Mouse (Mus musculus) gastrocnemius, postnatal 14 days (tissue): ENCODE data around the gene Sntb2. TPM values are rescaled to one million over a fixed set of nuclear protein-coding genes. Genes with fewer than 3 reads are reported as not detected.

ENCODE experiments used
- DNase-seq: peaks from one replicate; pipeline ENCODE4 v3.0.0; 2021; ENCODE audit warnings: mixed read lengths
- intact Hi-C: fragments of 180-260 bp; cut with DNase I; formaldehyde crosslinking; loops from one replicate; pipeline ENCODE4 v1.15.1; 2025; ENCODE audit warnings: low total_unique reads
- total RNA-seq, 2 experiments: library from RNA; stranded (reverse); gene quantifications; 2 replicates each; pipeline ENCODE4 v1.2.3; 2021

The Sntb2 gene
- total RNA-seq, 2 experiments from 2014 or later = 11.0 to 13.9 TPM

GRCm38 (mm10) chr8:107065511-107066496 is 130.3 kb downstream of the Sntb2 start, which contains the start of gene Tmed6:
Gene Tmed6, minus strand, starts transcription at chr8:107065644.
- intact Hi-C loops = no loop called here

More at GRCm38 (mm10) chr8:107065511-107066496, 130.3 kb downstream of the Sntb2 start, which contains the start of gene Tmed6:
- no peak for DNase-seq

Other genes with a start within 250 kb of the Sntb2 start
- gene Has3, start 65.5 kb upstream of the Sntb2 start, total RNA-seq = 1 to 10 TPM; 1.3 to 2.3 TPM
- 10 to 100 TPM; 15.7 to 19.5 TPM for gene Utp4, start 42.1 kb upstream of the Sntb2 start, total RNA-seq
- gene Vps4a, start 95.5 kb downstream of the Sntb2 start, total RNA-seq = 10 to 100 TPM; 50.6 to 51.1 TPM
- gene Pdf, start 112.9 kb downstream of the Sntb2 start, total RNA-seq = 10 to 100 TPM; 35.3 to 36.0 TPM
- gene Cog8, start 120.9 kb downstream of the Sntb2 start, total RNA-seq = 10 to 100 TPM; 16.9 to 17.7 TPM
- 10 to 100 TPM; 18.3 to 24.7 TPM for gene Nip7, start 121.1 kb downstream of the Sntb2 start, total RNA-seq
- not detected for gene Tmed6, start 129.9 kb downstream of the Sntb2 start, total RNA-seq
- gene Terf2, start 160.8 kb downstream of the Sntb2 start, total RNA-seq = 10 to 100 TPM; 10.1 to 15.9 TPM
- gene Cyb5b, start 214.9 kb downstream of the Sntb2 start, total RNA-seq = 10 to 100 TPM; 21.9 to 25.3 TPM